Mouse (Mus musculus) heart, adult 2 months (tissue): Measurements from ENCODE around the gene Lmo7. TPM values are rescaled to one million over a fixed set of nuclear protein-coding genes. Genes with fewer than 3 reads are reported as not detected.

Source experiments
- DNase-seq, 2 experiments: peaks; one replicate each; pipeline ENCODE4 v3.0.0; 2021
- H3K27ac ChIP-seq: fragments of 200-600 bp; 2 replicates; pipeline ENCODE4 v1.8.1; 2022
- H3K27me3 ChIP-seq: fragments of 200-500 bp; 2 replicates; pipeline ENCODE4 v1.6.1; 2012; ENCODE audit warnings: mild to moderate bottlenecking, low read length, inconsistent platforms, mixed read lengths; ENCODE audit not compliant: control insufficient read depth, insufficient read depth
- H3K36me3 ChIP-seq: fragments of 200-500 bp; 2 replicates; pipeline ENCODE4 v1.6.1; 2012; ENCODE audit warnings: low read length, inconsistent platforms; ENCODE audit not compliant: control insufficient read depth, insufficient read depth
- H3K4me1 ChIP-seq: fragments of 200-500 bp; 2 replicates; pipeline ENCODE4 v1.6.1; 2011; ENCODE audit warnings: low read length; ENCODE audit not compliant: control insufficient read depth, insufficient read depth
- H3K4me3 ChIP-seq: fragments of 200-600 bp; 2 replicates; pipeline ENCODE4 v1.8.1; 2022
- H3K79me2 ChIP-seq: fragments of 200-500 bp; replicated peaks from 2 replicates; pipeline ENCODE4 v1.6.1; 2012; ENCODE audit warnings: mild to moderate bottlenecking, inconsistent platforms, low read length, moderate library complexity, mixed read lengths; ENCODE audit not compliant: control insufficient read depth, insufficient read depth
- H3K9ac ChIP-seq: fragments of 200-500 bp; 2 replicates; pipeline ENCODE4 v1.6.1; 2012; ENCODE audit warnings: low read depth, mild to moderate bottlenecking, control low read depth, inconsistent platforms, low read length, mixed read lengths
- CTCF ChIP-seq: fragments of 200-600 bp; IDR thresholded peaks from 2 replicates; pipeline ENCODE4 v1.8.1; 2022; ENCODE audit warnings: antibody characterized with exemption, mild to moderate bottlenecking, moderate library complexity
- EP300 ChIP-seq: fragments of 200-500 bp; IDR thresholded peaks from 2 replicates; pipeline ENCODE4 v1.6.1; 2011; ENCODE audit warnings: low read depth, low read length, control low read depth; ENCODE audit not compliant: insufficient read depth
- POLR2A ChIP-seq: fragments of 200-500 bp; IDR thresholded peaks from 2 replicates; pipeline ENCODE4 v1.6.1; 2011; ENCODE audit warnings: mild to moderate bottlenecking, low read depth, low read length, control low read depth; ENCODE audit not compliant: insufficient read depth
- WGBS: fragments of 180-500 bp; shearing (Covaris S2); methylation state at CpG from one replicate; pipeline ENCODE4 v1.1.7; 2018; 5-methylcytosine and 5-hydroxymethylcytosine counted together
- intact Hi-C: fragments of 180-260 bp; cut with DNase I; formaldehyde crosslinking; loops from one replicate; pipeline ENCODE4 v1.15.1; 2025
- polyA plus RNA-seq: library from polyadenylated mRNA; depleted of rRNA; stranded (reverse); fragments of >200 nt; gene quantifications from 2 replicates; pipeline ENCODE4 v1.2.3, GENCODE M21; 2012
- total RNA-seq, 2 experiments: library from RNA; stranded (reverse); gene quantifications; 2 replicates each; pipeline ENCODE4 v1.2.3; 2021

Lmo7 gene
- total and polyA plus RNA-seq, 3 experiments = 165 to 412 (median 336) TPM

GRCm38 (mm10) chr14:101867071-101867733, 137.4 kb downstream of the Lmo7 start:
- DNase-seq = no peak
- H3K36me3 ChIP-seq = peaks cover 47% of the 10 kb centered on the region
- intact Hi-C loops = loop anchor here (2.0 to 5.0 kb wide), 2 partner anchors 20 to 140 kb away; partner anchors contain the start of genes Gm9922 and Lmo7
- H3K9ac ChIP-seq = no peak overlapping the region
- H3K4me3 ChIP-seq = no peak overlapping the region
- no peaks in the 10 kb centered on the region for H3K27me3 ChIP-seq
- peaks cover 21% of the 10 kb centered on the region for H3K4me1 ChIP-seq
- H3K79me2 ChIP-seq = no peaks in the 10 kb centered on the region; the same call in 1 of the 2 replicates
- TF ChIP-seq EP300 (no peak), POLR2A (peak; percentile 40; the same call in 1 of the 2 replicates)
- H3K27ac ChIP-seq = peak overlapping the region; percentile 84
- WGBS = 39% methylated on average over 10 of the region's 10 CpGs

- H3K27me3 ChIP-seq = no peaks in the 10 kb centered on the region
- DNase-seq = peak; percentile 69 to 83
- H3K9ac ChIP-seq = no peak overlapping the region
- no peak overlapping the region for H3K4me3 ChIP-seq
- intact Hi-C loops = loop anchor here (2.0 to 5.0 kb wide), 2 partner anchors 16 to 142 kb away; partner anchors contain the start of genes Gm9922 and Lmo7
- H3K79me2 ChIP-seq = peaks cover 1% of the 10 kb centered on the region; the same call in 1 of the 2 replicates
- peak overlapping the region; percentile 89 for H3K27ac ChIP-seq
- peaks cover 24% of the 10 kb centered on the region for H3K4me1 ChIP-seq
- peaks cover 46% of the 10 kb centered on the region for H3K36me3 ChIP-seq
- 19% methylated on average over 6 of the region's 6 CpGs for WGBS
- peak; percentile 33; the same call in 1 of the 2 replicates for TF ChIP-seq POLR2A
- peak; percentile 90; the same call in 1 of the 2 replicates for TF ChIP-seq EP300
- TF ChIP-seq CTCF = no peak
Observed at GRCm38 (mm10) chr14:101869145-101869544, 139.4 kb downstream of the Lmo7 start.

DNA sequence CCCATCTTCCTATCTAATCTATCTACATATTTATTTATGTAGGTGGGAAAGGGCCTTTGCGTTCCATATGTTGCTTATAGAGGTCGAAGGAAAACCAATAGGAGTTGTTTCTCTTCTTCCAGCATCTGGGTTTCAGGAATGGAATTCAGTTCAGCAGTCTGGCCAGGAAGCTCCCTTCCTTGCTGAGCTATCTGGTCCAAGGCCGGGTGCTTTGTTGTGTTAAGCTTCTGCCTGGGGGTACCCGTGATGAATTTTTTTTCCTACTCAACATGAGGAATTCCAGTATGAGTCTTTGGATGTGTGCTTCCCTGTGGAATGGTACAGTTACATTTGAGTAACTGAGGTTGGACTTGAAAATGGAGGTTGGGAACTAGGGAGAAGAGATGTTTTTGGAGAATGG, 139.9 kb downstream of the Lmo7 start:
- Histone ChIP-seq H3K36me3 (peaks cover 47% of the 10 kb centered on the region), H3K4me3 (no peak overlapping the region), H3K27ac (peak overlapping the region; percentile 89), H3K27me3 (no peaks in the 10 kb centered on the region), H3K79me2 (peaks cover 1% of the 10 kb centered on the region; the same call in 1 of the 2 replicates), H3K4me1 (peaks cover 27% of the 10 kb centered on the region), H3K9ac (no peak overlapping the region)
- intact Hi-C loops = loop anchor here (2.0 to 5.0 kb wide), 3 partner anchors 15 to 142 kb away; partner anchors contain the start of genes Gm9922 and Lmo7
- no peak for DNase-seq
- 18% methylated on average over 4 of the region's 4 CpGs for WGBS
- TF ChIP-seq CTCF = no peak
- no peak for TF ChIP-seq POLR2A
- no peak for TF ChIP-seq EP300

DNA sequence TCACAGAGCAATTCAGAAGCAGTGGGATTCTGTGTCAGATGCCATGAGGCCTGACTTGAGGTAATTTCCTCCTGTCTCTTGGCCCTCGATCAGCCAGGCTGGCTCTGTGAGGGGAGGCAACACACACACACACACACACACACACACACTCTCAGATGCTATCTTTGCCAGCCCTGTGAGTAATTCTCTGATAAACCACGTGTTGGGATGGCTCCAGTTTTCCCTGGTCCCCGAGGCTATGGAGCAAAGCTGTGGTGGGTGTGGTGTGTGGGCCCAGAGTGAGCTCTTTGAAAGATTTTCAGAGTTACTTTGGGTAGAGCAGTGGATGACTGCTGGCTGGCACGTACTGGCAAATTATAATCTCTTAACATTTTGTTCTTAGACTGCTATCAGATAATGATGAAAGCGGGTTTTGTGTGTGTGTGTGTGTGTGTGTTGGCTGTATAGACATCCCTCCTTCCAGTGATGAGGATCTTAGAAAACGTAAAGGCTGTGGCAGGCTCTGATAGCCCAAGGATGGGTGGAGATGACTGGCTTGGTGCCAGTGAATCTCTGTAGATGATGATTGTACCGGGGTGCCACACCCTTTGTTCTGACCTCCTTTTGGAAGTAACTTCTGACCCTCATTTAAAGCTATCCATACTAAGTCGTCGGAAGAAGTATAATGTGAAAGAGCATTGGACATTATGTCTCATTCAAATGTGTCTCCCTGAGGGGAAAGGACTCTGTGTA, 140.6 kb downstream of the Lmo7 start:
- intact Hi-C loops = loop anchor here (2.0 kb wide), 1 partner anchor 40 kb away; no protein-coding TSS in a partner anchor
- H3K4me3 ChIP-seq = no peak overlapping the region
- no peak for TF ChIP-seq POLR2A
- no peak for TF ChIP-seq CTCF
- TF ChIP-seq EP300 = no peak

GRCm38 (mm10) chr14:101872846-101873245, 143.1 kb downstream of the Lmo7 start:
- WGBS = 6% methylated on average over 3 of the region's 3 CpGs
- Histone ChIP-seq H3K36me3 (peaks cover 52% of the 10 kb centered on the region), H3K4me1 (peaks cover 27% of the 10 kb centered on the region), H3K27me3 (no peaks in the 10 kb centered on the region), H3K9ac (no peak overlapping the region; the same call in 1 of the 2 replicates), H3K79me2 (peaks cover 1% of the 10 kb centered on the region; the same call in 1 of the 2 replicates), H3K27ac (peak overlapping the region; percentile 89), H3K4me3 (no peak overlapping the region)
- intact Hi-C loops = no loop called here
- TF ChIP-seq CTCF = peak; percentile 30
- peak; percentile 99 for TF ChIP-seq EP300
- TF ChIP-seq POLR2A = no peak; the same call in 1 of the 2 replicates
- DNase-seq = peak in 1 of 2 experiments; percentile 81

More for the DNA sequence above, 140.6 kb downstream of the Lmo7 start:
- H3K27ac ChIP-seq = peak overlapping the region; percentile 89
- no peaks in the 10 kb centered on the region for H3K27me3 ChIP-seq
- H3K36me3 ChIP-seq = peaks cover 41% of the 10 kb centered on the region
- H3K4me1 ChIP-seq = peaks cover 27% of the 10 kb centered on the region
- H3K9ac ChIP-seq = no peak overlapping the region
- WGBS = 24% methylated on average over 9 of the region's 9 CpGs
- peak in 1 of 2 experiments; percentile 44 for DNase-seq
- peaks cover 1% of the 10 kb centered on the region; the same call in 1 of the 2 replicates for H3K79me2 ChIP-seq
